Mouse (Mus musculus) heart, postnatal 10 days (tissue): ENCODE results near the gene Zrsr2. TPM values are rescaled to one million over a fixed set of nuclear protein-coding genes. Genes with fewer than 3 reads are reported as not detected.

Experiments
- DNase-seq, 2 experiments: peaks; one replicate each; pipeline ENCODE4 v3.0.0; 2021
- intact Hi-C: fragments of 180-260 bp; cut with DNase I; formaldehyde crosslinking; loops from one replicate; pipeline ENCODE4 v1.15.1; 2025
- total RNA-seq, 2 experiments: library from RNA; stranded (reverse); gene quantifications; 2 replicates each; pipeline ENCODE4 v1.2.3; 2021

The Zrsr2 gene
- total RNA-seq, 2 experiments from 2014 or later, result 11.6 to 15.9 TPM

- intact Hi-C loops, result no loop called here
- no peak for DNase-seq
Measured at GRCm38 (mm10) chrX:163899431-163900020, 58.9 kb downstream of the Zrsr2 start.

- intact Hi-C loops, result no loop called here
- no peak for DNase-seq
Measured at GRCm38 (mm10) chrX:163897354-163897753, 61.1 kb downstream of the Zrsr2 start.

GRCm38 (mm10) chrX:163885539-163885981, 72.9 kb downstream of the Zrsr2 start:
- intact Hi-C loops, result no loop called here
- no peak for DNase-seq

Other genes with a start within 250 kb of the Zrsr2 start
- not detected for gene Rnf138rt1, start 197.3 kb downstream of the Zrsr2 start, total RNA-seq
- gene Ap1s2, start 49.6 kb downstream of the Zrsr2 start, total RNA-seq, result 10 to 100 TPM; 17.7 to 22.8 TPM
- gene Car5b, start 69.3 kb upstream of the Zrsr2 start, total RNA-seq, result 1 to 10 TPM in 1 of 2 experiments, under 1 TPM in 1; 0.74 to 1.2 TPM
- gene Siah1b, start 117.8 kb upstream of the Zrsr2 start, total RNA-seq, result 1 to 10 TPM; 6.8 to 7.8 TPM
- not detected for gene Cltrn, start 130.2 kb upstream of the Zrsr2 start, total RNA-seq
- gene Ace2, start 180.7 kb upstream of the Zrsr2 start, total RNA-seq, result under 1 TPM; 0.65 to 0.69 TPM